In the genomic region with DNA sequence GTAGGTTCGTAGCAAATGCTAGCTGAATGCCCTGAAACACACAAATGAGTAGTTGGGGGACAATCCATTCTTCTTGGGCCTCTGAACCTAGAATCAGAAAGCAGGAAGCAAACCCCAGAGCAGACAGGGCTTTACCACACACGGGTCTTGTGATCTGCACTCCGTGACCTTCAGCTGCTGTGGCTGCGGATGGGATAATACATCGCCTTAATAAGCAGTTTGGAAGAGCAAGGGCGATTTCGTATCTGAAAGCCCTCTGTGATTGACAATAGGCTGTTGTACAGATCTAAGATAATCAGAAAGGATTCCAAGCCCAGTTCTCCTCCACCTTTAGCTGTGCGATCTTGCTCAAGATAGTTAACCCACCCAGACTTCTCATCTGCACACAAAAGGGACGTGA, we compare ENCODE assay signal across 8 mouse cellular contexts. TPM values are rescaled to one million over a fixed set of nuclear protein-coding genes. Genes with fewer than 3 reads are reported as not detected.
A peak's percentile ranks its signal among the peaks of the same experiment; 100 is the strongest.
DNase-seq lines count a peak whose midpoint lies in the region; ATAC-seq lines count a peak whose summit lies in the region.

No protein-coding gene starts in this region.

- peak; percentile 14 to 29 for DNase-seq in adrenal gland, postnatal 36 days
- no peak for DNase-seq in adrenal gland, postnatal 4 days (ENCODE audit: low spot score in 2 of 2)
- peak; percentile 57 to 60 for DNase-seq in B cell, adult 2 months
- peak; percentile 29 for DNase-seq in kidney, postnatal 14 days
- DNase-seq in left cerebral cortex, postnatal 25 days (ENCODE audit: low spot score in 2 of 2) = no peak
- no peak for DNase-seq in layer of hippocampus, adult 18-20 months (ENCODE audit: low spot score in 2 of 2)
- no peak for DNase-seq in urinary bladder, postnatal 10 days (ENCODE audit: low spot score)

- peak; percentile 31; the same call in 1 of the 2 replicates for ATAC-seq in granulocyte monocyte progenitor cell, adult 5-6 weeks (replicated peaks; ENCODE audit: poor library complexity, severe bottlenecking)

- intact Hi-C loops in left cerebral cortex, postnatal 25 days (cut with DNase I) = no loop called here

RNA-seq across cellular contexts. Expression of gene Zfp36l1, which starts 52.5 kb away (rescaled TPM):
- total RNA-seq in adrenal gland, postnatal 36 days (2021) = 100 to 1,000 TPM; 230 to 283 TPM
- 100 to 1,000 TPM; 264 to 275 TPM for total RNA-seq in adrenal gland, postnatal 4 days (2021)
- total RNA-seq in granulocyte monocyte progenitor cell, adult 5-6 weeks (2014; fragmentation: Nextera tagmentation) = 1.9 and 8.5 TPM in 2 replicates
- 0.36 and 0.56 TPM in 2 replicates for total RNA-seq in granulocyte monocyte progenitor cell, adult 5-6 weeks (2017)
- 10 to 100 TPM; 35.3 to 42.8 TPM for total RNA-seq in left cerebral cortex, postnatal 25 days (2021)
- total RNA-seq in layer of hippocampus, adult 18-20 months (2021) = 10 to 100 TPM; 40.0 to 53.4 TPM

Comparison
In these comparisons a context has a peak if more than half of its experiments do, and no peak if none do; other contexts are left out.
1. DNase-seq: peak in adrenal gland, postnatal 36 days (2 of 2), B cell, adult 2 months (2 of 2) and kidney, postnatal 14 days (single experiment); none in adrenal gland, postnatal 4 days (0 of 2), left cerebral cortex, postnatal 25 days (0 of 2), layer of hippocampus, adult 18-20 months (0 of 2) and urinary bladder, postnatal 10 days (single experiment).
2. RNA of gene Zfp36l1, which starts 52.5 kb away (total RNA-seq): 230 to 283 TPM in adrenal gland, postnatal 36 days and 264 to 275 TPM in adrenal gland, postnatal 4 days; 40.0 to 53.4 TPM in layer of hippocampus, adult 18-20 months, 35.3 to 42.8 TPM in left cerebral cortex, postnatal 25 days and 0.36 to 8.5 TPM in granulocyte monocyte progenitor cell, adult 5-6 weeks; every median in the first group is over 4 times any median in the second.